Mouse (Mus musculus) right cerebral cortex, postnatal 14 days (tissue): ENCODE data around the gene Irak3.
"Not testable (repeated sequence)": the region's sequence is repeated elsewhere in the genome, so short reads cannot be mapped to it uniquely, and the experiment has no call there.

Source experiments
- DNase-seq: peaks from one replicate; pipeline ENCODE4 v3.0.0; 2022

The Irak3 gene

DNA sequence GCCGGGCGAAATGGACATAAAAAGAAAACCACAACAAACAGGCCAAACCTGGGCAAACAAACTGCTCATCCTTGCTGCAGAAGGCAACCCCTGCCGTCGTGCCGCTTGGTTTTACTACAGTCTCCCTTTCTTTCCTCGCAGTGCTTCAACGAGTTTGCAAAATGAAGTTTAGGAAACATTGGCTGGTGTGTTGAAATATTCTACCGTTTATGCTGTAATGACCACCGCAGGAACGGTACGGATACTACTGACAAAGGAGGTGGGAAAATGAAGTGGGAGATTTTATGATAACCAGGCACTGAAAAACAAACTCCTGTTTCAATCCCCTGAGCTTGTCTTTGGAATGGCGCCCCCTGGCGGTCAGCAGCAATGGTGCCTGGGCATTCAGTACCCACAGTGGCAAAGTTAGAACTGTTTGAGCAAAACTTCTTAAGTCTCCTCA lies at the start of gene Irak3:
Gene Irak3 (minus strand): TSS at position 170 of the 442 bp plus-strand sequence.
- DNase-seq: peak; percentile 85

DNA sequence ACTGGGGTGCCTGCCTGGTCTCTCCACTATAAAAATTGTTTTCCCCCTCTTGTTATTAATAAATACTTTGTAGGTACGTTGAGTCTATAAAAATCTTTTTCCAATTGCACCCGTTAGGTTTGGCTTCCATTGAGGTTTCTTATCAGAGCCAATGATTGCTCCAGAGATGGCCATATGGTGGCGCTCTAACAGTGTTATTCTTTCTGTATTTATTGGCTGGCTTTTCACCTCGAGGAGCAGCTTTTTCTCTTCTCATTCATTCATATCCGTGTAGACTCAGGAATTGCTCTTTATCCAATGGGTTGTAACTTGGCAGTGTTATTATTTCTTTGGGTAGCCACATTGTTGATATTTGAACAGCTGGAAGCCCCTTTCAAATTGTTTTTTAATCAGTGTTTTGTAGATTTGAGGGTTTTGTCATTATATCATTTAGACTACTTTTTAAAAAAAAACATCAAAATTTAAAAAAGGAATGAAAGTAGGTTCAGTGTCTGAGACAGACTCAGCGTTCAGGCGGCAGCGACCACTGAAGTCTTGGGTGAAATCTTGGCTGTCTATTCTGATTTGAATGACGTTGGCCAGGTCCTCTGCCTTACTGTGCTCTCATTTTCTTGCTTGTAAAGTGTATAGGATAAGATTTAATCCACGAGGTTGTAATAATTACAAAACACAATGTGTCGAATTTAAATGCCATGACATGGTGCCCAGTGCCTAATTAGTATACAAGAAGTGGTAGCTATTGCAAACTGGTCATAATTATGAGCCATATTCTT lies 49.2 kb upstream of the Irak3 start:
- no peak for DNase-seq

- peak; percentile 18 for DNase-seq
These were observed 45.2 kb upstream of the Irak3 start for GRCm38 (mm10) chr10:120246994-120247750.

- no peak for DNase-seq
These were observed 43.8 kb upstream of the Irak3 start for GRCm38 (mm10) chr10:120245681-120246080.

- no peak for DNase-seq
These were observed 40.5 kb upstream of the Irak3 start for GRCm38 (mm10) chr10:120242421-120242820.

GRCm38 (mm10) chr10:120239476-120239875 lies 37.5 kb upstream of the Irak3 start:
- no peak for DNase-seq

DNA sequence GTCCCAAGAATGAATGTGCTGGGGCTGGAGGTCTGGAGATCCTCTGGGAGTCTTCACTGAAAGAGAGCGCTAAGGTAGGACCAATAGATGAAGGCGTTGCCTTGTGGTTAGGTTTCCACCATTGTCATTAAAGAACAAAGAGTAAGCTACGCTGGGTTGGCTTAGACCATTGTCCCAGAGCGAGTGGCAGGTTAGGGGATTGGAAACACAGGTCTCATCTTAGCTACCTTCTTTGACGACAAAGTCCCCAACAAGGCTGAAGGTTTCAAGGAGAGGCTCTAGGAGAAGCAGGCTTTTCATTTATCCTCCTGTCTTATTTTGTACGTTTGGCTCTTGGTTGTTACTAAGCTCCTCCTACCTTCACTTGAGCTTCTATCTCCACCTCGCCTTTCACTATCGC lies 36.3 kb upstream of the Irak3 start:
- no peak for DNase-seq

GRCm38 (mm10) chr10:120236855-120237254 lies 34.9 kb upstream of the Irak3 start:
- no peak for DNase-seq

GRCm38 (mm10) chr10:120233655-120234367 lies 31.9 kb upstream of the Irak3 start:
- DNase-seq: peak; percentile 71

DNA sequence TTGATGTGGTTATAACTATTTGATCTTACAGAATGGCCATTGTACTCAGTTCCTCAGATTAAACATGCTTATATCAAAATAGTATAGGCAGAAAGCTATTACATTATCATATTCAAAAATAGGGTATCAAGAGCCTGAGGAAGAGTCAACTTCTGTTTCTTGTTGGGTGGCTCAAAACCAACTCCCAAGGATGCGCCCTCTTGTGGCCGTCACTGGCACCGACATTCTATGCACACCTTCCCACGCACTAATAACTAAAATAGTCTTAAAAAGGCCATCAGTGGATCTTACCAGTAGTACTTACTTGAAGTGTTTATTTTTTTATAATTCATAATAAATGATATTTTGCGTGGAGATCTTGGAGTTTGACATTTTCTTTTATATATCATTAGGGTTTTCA lies 29.8 kb upstream of the Irak3 start:
- DNase-seq: peak; percentile 62

DNA sequence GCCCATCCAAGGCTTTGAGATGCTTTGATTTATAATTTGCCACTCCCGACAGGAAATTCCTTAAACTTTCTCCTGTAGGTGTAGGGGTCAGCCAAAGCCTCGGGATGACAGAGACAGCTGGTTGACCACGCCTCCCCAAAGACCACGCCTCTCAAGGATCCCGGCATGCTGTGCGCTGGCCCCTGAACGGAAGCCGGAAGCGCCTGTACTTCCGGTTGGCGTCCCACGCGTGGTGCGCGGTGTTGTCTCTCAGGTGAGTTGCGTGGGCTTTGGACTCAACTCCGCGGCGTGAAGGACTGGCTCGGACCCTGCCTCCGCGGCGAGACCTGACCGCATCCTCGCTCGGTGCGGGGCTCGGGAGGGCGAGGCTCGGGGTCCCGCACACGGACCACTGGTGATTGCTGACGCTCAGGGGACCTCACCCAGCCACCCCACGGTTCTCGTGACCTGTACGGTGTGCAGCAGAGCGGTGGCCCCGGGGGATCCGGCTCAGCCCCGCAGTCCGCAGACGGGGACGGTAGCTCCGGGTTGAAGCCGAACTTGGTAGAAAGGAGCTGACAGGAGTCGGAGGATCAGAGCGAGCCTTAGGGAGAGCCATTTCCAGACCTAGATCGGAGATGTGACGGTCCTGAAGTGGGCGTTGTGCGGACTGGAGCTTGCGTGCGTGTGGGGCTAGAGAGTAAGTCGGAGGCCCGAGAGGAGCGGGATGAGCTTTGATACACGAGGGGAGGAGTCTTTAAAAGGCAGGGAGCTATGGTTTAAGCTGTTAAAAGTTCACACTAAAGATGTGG lies 25.1 kb upstream of the Irak3 start, which contains the start of gene Llph:
Gene Llph (plus strand): TSS at position 200 of the 791 bp plus-strand sequence.
- DNase-seq: peak; percentile 81

DNA sequence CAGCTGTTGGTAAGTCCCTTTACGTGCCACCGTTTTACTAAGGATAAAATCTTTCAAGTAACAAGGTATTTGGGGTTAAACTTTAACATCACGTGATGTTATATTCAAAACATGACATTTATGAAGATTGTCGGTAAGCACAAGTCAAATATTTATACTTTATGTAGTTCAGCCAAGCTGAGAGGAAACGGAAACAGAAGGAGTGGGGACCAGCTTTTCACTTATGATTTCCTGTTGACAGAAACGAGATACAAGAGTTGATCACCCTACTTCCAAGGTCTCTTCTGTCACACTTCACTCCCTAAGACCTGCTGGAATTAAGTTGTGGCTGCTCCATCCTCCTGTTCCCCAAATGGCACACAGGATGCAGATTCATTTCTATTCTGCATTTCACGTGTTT lies 18.8 kb upstream of the Irak3 start:
- no peak for DNase-seq

- DNase-seq: no peak
These were observed 17.8 kb upstream of the Irak3 start for GRCm38 (mm10) chr10:120219578-120220359.

DNA sequence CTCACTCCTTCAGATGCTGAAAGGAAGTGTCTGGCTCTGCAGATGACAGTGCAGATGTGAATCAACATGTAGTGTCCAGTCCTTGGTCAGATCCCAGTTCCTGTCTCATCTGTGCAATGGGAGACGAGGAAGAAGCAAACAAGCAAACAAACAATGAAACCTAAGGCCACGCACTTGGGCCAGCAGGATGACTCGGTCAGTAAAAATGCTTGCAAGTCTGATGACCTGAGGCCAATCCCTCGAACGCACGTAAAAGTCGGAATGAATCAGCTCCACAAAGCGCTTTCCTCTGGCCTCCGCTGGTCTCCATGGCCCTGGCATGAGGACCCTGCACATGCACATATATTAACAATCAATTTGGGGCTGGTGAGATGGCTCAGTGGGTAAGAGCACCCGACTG lies 17.1 kb upstream of the Irak3 start:
- no peak for DNase-seq

- DNase-seq: not testable (repeated sequence)
These were observed 15.2 kb upstream of the Irak3 start for GRCm38 (mm10) chr10:120217099-120217498.

DNA sequence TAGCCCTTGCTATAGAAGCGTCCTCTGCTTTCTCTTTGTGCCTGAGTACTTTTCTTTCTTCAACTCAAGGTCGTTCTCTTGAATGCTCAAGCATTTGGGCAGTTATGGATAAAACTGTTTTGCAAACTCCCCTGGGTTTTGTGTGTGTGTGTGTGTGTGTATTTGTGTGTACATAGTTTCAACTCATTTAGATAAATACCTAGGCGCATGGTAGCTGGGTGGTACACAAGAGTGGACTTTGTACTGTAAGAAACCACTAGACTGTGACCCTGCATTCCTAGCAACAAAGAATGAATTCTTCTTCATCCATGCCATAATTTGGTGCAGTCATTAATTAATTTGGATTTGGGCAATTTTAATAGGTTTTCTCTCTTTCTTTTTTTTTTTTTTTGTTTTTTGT lies 8.2 kb upstream of the Irak3 start:
- no peak for DNase-seq

GRCm38 (mm10) chr10:120209539-120209925 lies 7.6 kb upstream of the Irak3 start:
- DNase-seq: no peak

GRCm38 (mm10) chr10:120208575-120209538 lies 6.9 kb upstream of the Irak3 start:
- DNase-seq: peak; percentile 90

- no peak for DNase-seq
These were observed 6.1 kb upstream of the Irak3 start for GRCm38 (mm10) chr10:120208015-120208414.

DNA sequence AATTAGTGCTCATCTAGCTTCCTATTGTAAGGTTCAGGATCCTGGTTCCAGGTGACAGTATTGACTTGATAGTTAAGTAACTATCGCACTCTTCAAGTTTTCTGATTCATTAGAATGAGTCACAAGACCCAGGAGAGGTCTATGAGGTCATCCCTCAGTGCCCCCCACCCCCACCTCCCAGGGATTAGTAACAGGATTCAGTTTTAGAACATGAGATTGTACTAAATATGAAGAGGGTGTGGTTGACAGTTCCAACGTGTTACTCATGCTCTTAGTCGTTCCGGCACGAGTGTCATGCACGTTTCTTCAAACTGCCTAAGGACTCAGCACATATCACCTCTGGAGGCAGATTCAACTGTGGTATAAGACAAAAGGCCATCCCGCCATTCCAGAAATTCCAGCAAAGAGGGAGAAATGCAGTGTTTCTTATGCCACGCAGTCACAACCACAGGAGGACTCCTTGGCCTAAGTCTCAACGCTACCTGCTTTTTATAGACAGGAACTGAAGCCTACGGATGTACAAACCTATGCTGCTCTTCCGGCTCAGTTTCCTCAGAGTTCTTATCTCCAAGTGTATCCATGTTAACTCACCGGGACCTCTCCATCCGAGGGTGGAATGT lies 2.8 kb upstream of the Irak3 start:
- DNase-seq: no peak
